Mouse (Mus musculus): ENCODE measurements at regions not wholly inside any gene's neighbourhood (a gene's known extent, or its start where the extent isn't known, plus 50 kb on each side); places are given as distances from the start of the nearest gene placed in this dataset.

DNA sequence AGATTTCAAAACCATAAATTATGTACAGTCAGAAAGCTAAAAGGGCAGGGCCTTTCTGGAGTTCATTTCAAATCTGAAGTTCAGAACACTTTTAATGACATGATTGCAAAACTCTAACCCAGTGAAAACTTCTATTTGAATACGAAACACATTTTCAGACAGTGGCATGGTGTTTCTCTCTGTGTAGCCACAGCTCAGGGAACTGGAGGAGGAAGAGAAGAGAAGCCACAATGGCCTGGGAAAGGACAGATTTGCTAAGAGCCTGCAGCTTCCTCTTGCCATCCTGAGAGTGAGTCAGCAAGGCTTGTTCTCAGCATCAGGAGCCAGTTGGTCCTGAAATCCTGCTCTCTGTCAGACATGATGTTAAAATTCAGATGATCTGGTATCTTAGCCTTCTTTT is 676.2 kb downstream of the Ntrk3 start:
- no peak for ATAC-seq (replicated peaks; ENCODE audit: insufficient number of reproducible peaks, insufficient read depth, low FRiP score, low read depth)
- H3K9me3 ChIP-seq (replicated peaks), result no peaks in the 10 kb centered on the region
- no peak overlapping the region for H3K4me2 ChIP-seq
- no peak overlapping the region for H3K9ac ChIP-seq
- H3K36me3 ChIP-seq, result no peaks in the 10 kb centered on the region
- no peaks in the 10 kb centered on the region for H3K27me3 ChIP-seq
- H3K27ac ChIP-seq, result no peak overlapping the region
- H3K4me3 ChIP-seq, result no peak overlapping the region
- 69% methylated on average over 1 of the region's 1 CpGs for WGBS
- no peaks in the 10 kb centered on the region for H3K4me1 ChIP-seq (replicated peaks)

DNA sequence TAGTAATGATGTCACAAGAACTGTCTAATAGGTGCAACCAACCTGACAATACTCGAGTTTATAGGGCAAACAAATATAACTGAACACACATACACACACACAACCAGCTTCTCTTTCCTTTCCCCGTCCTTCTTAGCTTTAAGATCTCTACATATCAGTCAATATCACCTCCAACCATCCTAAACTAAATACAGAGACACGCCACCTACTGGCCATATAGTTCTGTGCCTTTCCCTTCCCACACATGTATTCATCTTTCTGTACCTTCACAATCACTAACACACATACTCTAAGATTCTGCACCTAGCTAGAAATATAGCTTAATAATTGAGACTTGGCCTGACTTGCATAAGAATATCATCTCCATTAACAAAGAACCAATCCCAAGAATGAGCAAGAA is 688.2 kb downstream of the Ntrk3 start:
- ATAC-seq (replicated peaks; ENCODE audit: insufficient number of reproducible peaks, insufficient read depth, low FRiP score, low read depth), result no peak
- H3K27ac ChIP-seq, result no peak overlapping the region
- no peak overlapping the region for H3K9ac ChIP-seq
- 60% methylated on average over 3 of the region's 3 CpGs for WGBS
- no peak overlapping the region for H3K4me3 ChIP-seq
- no peaks in the 10 kb centered on the region for H3K27me3 ChIP-seq
- H3K4me1 ChIP-seq (replicated peaks), result no peaks in the 10 kb centered on the region
- no peaks in the 10 kb centered on the region for H3K36me3 ChIP-seq
- no peaks in the 10 kb centered on the region for H3K9me3 ChIP-seq (replicated peaks)
- no peak overlapping the region for H3K4me2 ChIP-seq

DNA sequence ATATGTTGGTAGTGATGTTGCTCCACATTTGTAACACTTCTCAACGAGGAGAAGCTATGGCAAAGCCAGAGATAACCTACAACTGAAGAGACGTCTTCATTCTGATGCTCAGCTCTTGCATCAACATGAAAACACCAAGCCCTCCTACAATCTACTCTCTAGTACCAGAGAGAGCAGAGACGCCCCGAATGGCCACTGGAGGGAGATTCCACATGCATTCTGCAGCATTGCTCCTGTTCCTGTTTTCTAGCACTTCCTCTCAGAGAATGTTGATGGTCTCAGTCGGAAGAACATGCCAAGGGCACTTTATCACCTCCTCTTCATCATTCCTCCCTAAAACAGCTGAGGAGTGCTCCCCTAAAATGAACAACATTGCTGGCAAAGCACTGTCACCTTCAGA is 692.4 kb downstream of the Ntrk3 start:
- Histone ChIP-seq H3K4me2 (no peak overlapping the region), H3K4me3 (no peak overlapping the region), H3K27me3 (no peaks in the 10 kb centered on the region), H3K27ac (no peak overlapping the region), H3K9me3 (replicated peaks) (no peaks in the 10 kb centered on the region), H3K4me1 (replicated peaks) (no peaks in the 10 kb centered on the region), H3K36me3 (no peaks in the 10 kb centered on the region), H3K9ac (no peak overlapping the region)
- 43% methylated on average over 5 of the region's 5 CpGs for WGBS
- ATAC-seq (replicated peaks; ENCODE audit: insufficient number of reproducible peaks, insufficient read depth, low FRiP score, low read depth), result no peak

DNA sequence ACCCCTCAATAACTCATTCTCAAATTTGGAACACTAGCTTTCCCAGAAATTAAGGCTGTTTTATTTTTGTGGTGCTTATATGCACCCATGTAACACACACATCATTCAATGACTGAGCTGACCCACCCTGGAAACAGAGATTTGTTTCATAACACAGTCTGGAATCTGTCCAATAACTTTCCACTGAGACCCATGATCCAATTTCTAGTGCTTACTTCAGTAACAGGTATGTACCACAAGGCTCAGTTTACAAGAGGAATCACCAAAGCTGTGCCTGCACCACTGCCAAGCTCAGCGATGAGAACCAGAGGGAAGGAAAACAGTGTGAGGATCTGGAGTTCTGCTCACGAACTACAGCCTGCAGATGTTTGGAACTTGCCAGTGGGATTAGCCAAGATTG is 706.8 kb downstream of the Ntrk3 start:
- Histone ChIP-seq H3K27me3 (no peaks in the 10 kb centered on the region), H3K9ac (no peak overlapping the region), H3K4me2 (no peak overlapping the region), H3K9me3 (replicated peaks) (no peaks in the 10 kb centered on the region), H3K27ac (no peak overlapping the region), H3K36me3 (no peaks in the 10 kb centered on the region), H3K4me3 (no peak overlapping the region), H3K4me1 (replicated peaks) (no peaks in the 10 kb centered on the region)
- WGBS, result 44% methylated on average over 2 of the region's 2 CpGs
- ATAC-seq (replicated peaks; ENCODE audit: insufficient number of reproducible peaks, insufficient read depth, low FRiP score, low read depth), result no peak

DNA sequence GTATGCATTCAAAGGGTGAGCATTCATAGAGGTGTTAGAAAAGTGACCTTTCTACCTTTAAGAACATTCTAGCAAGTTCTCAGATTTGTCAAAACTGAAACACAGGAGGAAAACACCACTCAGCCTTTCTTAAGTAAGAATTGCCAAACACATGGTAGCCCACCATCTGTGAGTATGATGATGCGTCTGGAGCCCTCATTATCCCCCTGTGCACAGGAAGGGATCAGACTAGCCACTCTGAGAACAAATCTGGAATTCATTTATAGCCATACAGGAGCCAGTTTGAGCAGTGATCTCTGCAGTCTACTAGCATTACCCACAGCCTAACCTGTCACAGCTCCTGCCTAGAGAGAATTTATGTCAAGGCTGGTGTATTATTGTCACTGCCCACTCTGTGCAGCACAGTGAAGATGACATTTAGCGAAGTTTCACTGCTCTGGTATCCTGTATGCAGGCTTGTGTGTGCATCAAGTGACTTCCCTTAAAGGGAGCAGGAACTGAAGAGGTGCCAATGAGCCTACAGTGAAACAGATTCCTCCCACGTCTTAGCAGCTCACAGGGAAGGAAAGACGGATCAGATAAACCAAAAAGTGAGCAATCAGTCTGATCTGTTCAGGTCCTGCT is 710.7 kb downstream of the Ntrk3 start:
- H3K27me3 ChIP-seq, result no peaks in the 10 kb centered on the region
- H3K4me2 ChIP-seq, result no peak overlapping the region
- no peaks in the 10 kb centered on the region for H3K4me1 ChIP-seq (replicated peaks)
- no peaks in the 10 kb centered on the region for H3K9me3 ChIP-seq (replicated peaks)
- 52% methylated on average over 4 of the region's 4 CpGs for WGBS
- no peak for ATAC-seq (replicated peaks; ENCODE audit: insufficient number of reproducible peaks, insufficient read depth, low FRiP score, low read depth)
- no peak overlapping the region for H3K4me3 ChIP-seq
- H3K27ac ChIP-seq, result no peak overlapping the region
- no peak overlapping the region for H3K9ac ChIP-seq
- no peaks in the 10 kb centered on the region for H3K36me3 ChIP-seq

DNA sequence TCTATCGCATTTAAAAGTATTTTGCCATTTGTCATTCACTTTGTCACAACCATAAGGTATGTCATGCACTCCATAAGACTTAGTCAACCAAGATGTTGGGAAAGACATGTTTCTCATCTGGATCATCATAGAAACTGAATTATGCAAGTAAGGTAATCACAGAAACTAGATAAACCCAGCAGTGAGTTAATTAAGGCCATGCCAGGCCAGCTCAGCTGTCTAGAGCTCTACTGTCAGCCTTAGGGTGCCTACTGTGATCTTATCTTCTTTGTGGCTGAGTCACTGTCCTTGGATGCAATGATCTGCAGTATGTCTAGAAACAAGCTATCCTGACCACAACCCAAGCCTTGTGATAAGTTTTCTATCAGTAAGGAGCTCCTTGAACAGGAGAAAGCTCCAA is 714.2 kb downstream of the Ntrk3 start:
- Histone ChIP-seq H3K27ac (no peak overlapping the region), H3K4me1 (replicated peaks) (no peaks in the 10 kb centered on the region), H3K4me2 (no peak overlapping the region), H3K36me3 (no peaks in the 10 kb centered on the region), H3K27me3 (no peaks in the 10 kb centered on the region), H3K9ac (no peak overlapping the region), H3K4me3 (no peak overlapping the region), H3K9me3 (replicated peaks) (no peaks in the 10 kb centered on the region)
- 85% methylated on average over 1 of the region's 1 CpGs for WGBS
- ATAC-seq (replicated peaks; ENCODE audit: insufficient number of reproducible peaks, insufficient read depth, low FRiP score, low read depth), result no peak

DNA sequence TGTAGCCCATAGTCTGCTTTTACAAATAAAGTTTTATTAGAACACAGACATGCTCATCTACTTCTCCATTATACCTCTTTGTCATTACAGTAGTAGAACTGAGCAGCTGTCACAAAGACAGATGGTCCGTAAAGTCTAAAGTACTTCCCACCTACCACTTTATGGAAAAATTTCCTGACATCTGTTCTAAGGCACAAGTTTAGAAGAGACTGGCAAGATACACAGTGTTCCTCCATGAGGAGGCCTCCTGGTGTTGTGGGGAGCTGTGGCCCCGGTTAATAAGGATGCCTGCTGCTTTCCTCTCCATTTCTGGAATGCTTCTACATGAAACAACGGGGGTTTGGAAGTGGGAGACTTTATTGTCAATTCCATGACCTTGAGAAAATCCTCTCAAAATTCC is 714.7 kb downstream of the Ntrk3 start:
- Histone ChIP-seq H3K27me3 (no peaks in the 10 kb centered on the region), H3K27ac (no peak overlapping the region), H3K36me3 (no peaks in the 10 kb centered on the region), H3K4me2 (no peak overlapping the region), H3K4me1 (replicated peaks) (no peaks in the 10 kb centered on the region), H3K4me3 (no peak overlapping the region), H3K9me3 (replicated peaks) (no peaks in the 10 kb centered on the region), H3K9ac (no peak overlapping the region)
- 73% methylated on average over 3 of the region's 3 CpGs for WGBS
- ATAC-seq (replicated peaks; ENCODE audit: insufficient number of reproducible peaks, insufficient read depth, low FRiP score, low read depth), result no peak

DNA sequence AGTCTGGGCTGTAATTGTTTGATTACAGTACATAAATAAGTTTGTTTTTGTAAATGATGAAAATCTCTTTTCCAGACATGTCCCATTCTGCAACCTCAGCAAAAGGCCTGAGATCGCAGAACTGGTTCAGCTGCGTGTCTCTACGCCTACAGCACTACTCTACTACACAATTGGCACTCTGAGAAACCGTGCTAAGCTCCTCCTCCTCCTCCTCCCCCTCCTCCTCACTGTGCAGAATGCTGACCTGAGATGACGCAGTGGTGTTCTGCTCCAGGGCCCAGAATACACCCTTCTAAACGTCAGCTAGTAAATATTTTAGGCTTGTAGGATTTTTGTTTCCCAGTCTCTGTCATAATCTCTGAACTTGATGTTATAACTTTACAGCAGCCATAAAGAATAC is 724.2 kb downstream of the Ntrk3 start:
- WGBS, result 50% methylated on average over 6 of the region's 6 CpGs

DNA sequence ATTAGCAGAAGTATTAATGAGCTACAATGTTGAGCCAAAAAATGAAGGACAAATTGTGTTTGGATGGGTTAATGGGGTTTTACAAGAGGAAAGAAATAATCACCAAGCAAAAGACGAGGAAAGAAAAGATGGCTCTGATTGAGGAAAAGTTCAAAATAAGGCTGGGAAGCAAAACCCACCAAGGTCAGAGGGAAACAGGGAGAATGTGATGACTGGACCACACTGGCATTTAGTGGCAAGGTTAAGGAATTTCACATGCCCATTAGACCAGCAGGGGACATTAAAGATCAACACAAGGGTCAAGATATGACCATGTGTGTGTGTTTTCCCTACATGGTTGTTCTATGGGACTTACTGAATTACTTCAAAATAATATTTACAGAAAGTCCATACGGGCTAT is 734.7 kb downstream of the Ntrk3 start:
- no peak overlapping the region for H3K27ac ChIP-seq
- no peaks in the 10 kb centered on the region for H3K27me3 ChIP-seq
- no peaks in the 10 kb centered on the region for H3K4me1 ChIP-seq (replicated peaks)
- no peak overlapping the region for H3K4me2 ChIP-seq
- 68% methylated on average over 2 of the region's 2 CpGs for WGBS
- H3K9me3 ChIP-seq (replicated peaks), result no peaks in the 10 kb centered on the region
- H3K9ac ChIP-seq, result no peak overlapping the region
- no peak overlapping the region for H3K4me3 ChIP-seq
- H3K36me3 ChIP-seq, result no peaks in the 10 kb centered on the region
- ATAC-seq (replicated peaks; ENCODE audit: insufficient number of reproducible peaks, insufficient read depth, low FRiP score, low read depth), result no peak

More for the DNA sequence above, 724.2 kb downstream of the Ntrk3 start:
- Histone ChIP-seq H3K4me1 (replicated peaks) (no peaks in the 10 kb centered on the region), H3K27me3 (no peaks in the 10 kb centered on the region), H3K9ac (no peak overlapping the region), H3K4me3 (no peak overlapping the region), H3K9me3 (replicated peaks) (no peaks in the 10 kb centered on the region), H3K27ac (no peak overlapping the region), H3K36me3 (no peaks in the 10 kb centered on the region), H3K4me2 (no peak overlapping the region)
- no peak for ATAC-seq (replicated peaks; ENCODE audit: insufficient number of reproducible peaks, insufficient read depth, low FRiP score, low read depth)

DNA sequence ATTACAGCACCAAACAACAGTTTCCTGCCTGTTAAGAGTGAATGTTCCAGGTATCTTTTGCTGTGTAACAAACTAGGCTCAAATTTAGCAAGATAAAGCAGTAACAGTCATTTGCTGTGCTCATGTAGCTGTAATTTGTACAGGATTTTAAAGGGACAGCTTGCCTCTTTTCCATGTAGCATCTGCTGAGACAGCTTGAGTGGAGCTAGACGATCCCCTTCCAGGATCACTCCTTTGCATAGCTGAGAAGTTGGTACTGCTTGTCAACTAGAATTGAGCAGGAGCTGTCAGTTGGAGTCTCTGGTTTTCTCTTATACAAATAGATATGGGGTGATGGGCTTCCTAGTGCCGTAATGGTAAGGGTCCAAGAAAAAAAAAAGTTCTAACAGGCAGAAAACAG is 744.0 kb downstream of the Ntrk3 start:
- no peak overlapping the region for H3K4me3 ChIP-seq
- no peaks in the 10 kb centered on the region for H3K9me3 ChIP-seq (replicated peaks)
- H3K4me1 ChIP-seq (replicated peaks), result no peaks in the 10 kb centered on the region
- H3K36me3 ChIP-seq, result no peaks in the 10 kb centered on the region
- no peaks in the 10 kb centered on the region for H3K27me3 ChIP-seq
- no peak for ATAC-seq (replicated peaks; ENCODE audit: insufficient number of reproducible peaks, insufficient read depth, low FRiP score, low read depth)
- no peak overlapping the region for H3K27ac ChIP-seq
- H3K4me2 ChIP-seq, result no peak overlapping the region
- 69% methylated on average over 2 of the region's 2 CpGs for WGBS
- no peak overlapping the region for H3K9ac ChIP-seq

DNA sequence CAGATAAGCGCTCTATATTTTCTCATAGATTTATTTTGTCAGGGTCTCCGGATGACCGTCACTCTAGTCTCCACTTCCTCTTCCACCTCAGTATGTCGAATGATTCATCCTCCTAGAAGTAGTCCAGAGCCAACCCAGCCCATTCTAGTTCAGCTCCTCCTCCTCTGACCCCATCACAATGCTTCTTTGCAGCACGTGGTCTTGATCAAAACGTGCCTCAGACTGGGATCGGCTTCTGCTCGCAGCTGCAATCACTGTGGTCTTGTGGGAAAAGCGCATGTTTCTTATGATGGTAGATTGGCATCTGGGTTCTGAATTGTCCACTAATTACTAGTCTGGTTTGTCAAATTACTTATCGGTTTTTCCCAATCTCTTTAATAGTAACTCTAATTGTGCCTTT is 747.7 kb downstream of the Ntrk3 start:
- Histone ChIP-seq H3K9ac (no peak overlapping the region), H3K9me3 (replicated peaks) (no peaks in the 10 kb centered on the region), H3K4me3 (no peak overlapping the region), H3K4me1 (replicated peaks) (no peaks in the 10 kb centered on the region), H3K4me2 (no peak overlapping the region), H3K27me3 (no peaks in the 10 kb centered on the region), H3K27ac (no peak overlapping the region), H3K36me3 (no peaks in the 10 kb centered on the region)
- ATAC-seq (replicated peaks; ENCODE audit: insufficient number of reproducible peaks, insufficient read depth, low FRiP score, low read depth), result no peak
- 64% methylated on average over 10 of the region's 10 CpGs for WGBS

DNA sequence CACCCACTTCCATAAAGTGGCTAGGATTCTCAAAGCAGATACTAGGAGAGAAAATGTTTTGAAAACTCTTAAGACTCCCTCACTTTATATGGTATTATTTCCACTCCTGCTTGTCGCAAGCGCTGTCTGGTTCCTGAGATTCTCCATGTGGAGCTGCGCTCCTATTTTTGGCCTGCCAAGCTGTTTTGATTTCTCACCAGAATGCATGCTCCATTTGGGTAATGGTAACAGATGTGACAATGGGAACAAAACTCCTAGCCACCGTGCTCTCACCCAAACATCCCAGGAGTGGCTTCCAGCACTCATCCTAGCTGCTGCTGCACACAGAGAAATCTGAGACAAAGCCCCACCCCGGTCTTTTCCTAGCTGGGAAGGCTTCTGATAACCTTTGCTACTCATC is 749.6 kb downstream of the Ntrk3 start:
- 39% methylated on average over 5 of the region's 5 CpGs for WGBS
- no peak overlapping the region for H3K27ac ChIP-seq

More for the DNA sequence above, 749.6 kb downstream of the Ntrk3 start:
- no peak for ATAC-seq (replicated peaks; ENCODE audit: insufficient number of reproducible peaks, insufficient read depth, low FRiP score, low read depth)
- Histone ChIP-seq H3K27me3 (no peaks in the 10 kb centered on the region), H3K4me2 (no peak overlapping the region), H3K9me3 (replicated peaks) (no peaks in the 10 kb centered on the region), H3K9ac (no peak overlapping the region), H3K36me3 (no peaks in the 10 kb centered on the region), H3K4me1 (replicated peaks) (no peaks in the 10 kb centered on the region), H3K4me3 (no peak overlapping the region)
